Mouse (Mus musculus) limb, embryonic 12.5 days (tissue): ENCODE measurements around the gene Lyrm4. TPM values are rescaled to one million over a fixed set of nuclear protein-coding genes. Genes with fewer than 3 reads are reported as not detected.

ENCODE experiments used
- ATAC-seq: fragments of 200-750 bp; cut with Nextera tagmentation; 2 replicates; pipeline ENCODE4 v1.8.0; 2017; ENCODE audit warnings: low read depth, moderate TSS enrichment; ENCODE audit not compliant: insufficient number of reproducible peaks, insufficient read depth, low FRiP score, low TSS enrichment
- H3K27ac ChIP-seq: fragments of 300-500 bp; sonication (generic); 2 replicates; pipeline ENCODE4 v1.5.1; 2016; ENCODE audit warnings: mild to moderate bottlenecking, moderate library complexity
- H3K27me3 ChIP-seq: fragments of 300-500 bp; sonication (generic); 2 replicates; pipeline ENCODE4 v1.6.1; 2016; ENCODE audit warnings: mild to moderate bottlenecking, moderate library complexity
- H3K36me3 ChIP-seq: fragments of 300-500 bp; sonication (generic); 2 replicates; pipeline ENCODE4 v1.6.1; 2016; ENCODE audit warnings: mild to moderate bottlenecking, moderate library complexity
- H3K4me1 ChIP-seq: fragments of 300-500 bp; sonication (generic); replicated peaks from 2 replicates; pipeline ENCODE4 v1.6.1; 2016
- H3K4me2 ChIP-seq: fragments of 300-500 bp; sonication (generic); 2 replicates; pipeline ENCODE4 v1.6.1; 2016; ENCODE audit warnings: mild to moderate bottlenecking, moderate library complexity
- H3K4me3 ChIP-seq: fragments of 300-500 bp; sonication (generic); replicated peaks from 2 replicates; pipeline ENCODE4 v1.5.1; 2016; ENCODE audit warnings: mild to moderate bottlenecking
- H3K9ac ChIP-seq: fragments of 300-500 bp; sonication (generic); replicated peaks from 2 replicates; pipeline ENCODE4 v1.6.1; 2016; ENCODE audit warnings: mild to moderate bottlenecking, moderate library complexity
- H3K9me3 ChIP-seq: fragments of 300-500 bp; sonication (generic); 2 replicates; pipeline ENCODE4 v1.6.1; 2016; ENCODE audit warnings: mild to moderate bottlenecking, moderate library complexity
- WGBS: fragments of 180-500 bp; shearing (Covaris S2); methylation state at CpG from one replicate; pipeline ENCODE4 v1.1.7; 2016; 5-methylcytosine and 5-hydroxymethylcytosine counted together
- polyA plus RNA-seq: library from polyadenylated mRNA; unstranded; fragments of >200 nt; fragmentation: Nextera tagmentation; extraction: Ambion mirVana; gene quantifications from 2 replicates; pipeline ENCODE4 v1.2.1, GENCODE M21; 2016

Lyrm4 gene
- polyA plus RNA-seq, 1 experiment from 2014 or later: 21.0 TPM

- WGBS: 65% methylated on average over 12 of the region's 12 CpGs
- Histone ChIP-seq H3K36me3 (no peaks in the 10 kb centered on the region), H3K4me2 (no peak overlapping the region), H3K4me1 (no peaks in the 10 kb centered on the region), H3K9ac (no peak overlapping the region), H3K9me3 (no peaks in the 10 kb centered on the region), H3K27ac (no peak overlapping the region), H3K27me3 (no peaks in the 10 kb centered on the region), H3K4me3 (no peak overlapping the region)
- ATAC-seq: no peak; the same call in 1 of the 2 replicates
Observed at GRCm38 (mm10) chr13:35959391-35960067, 157.8 kb downstream of the Lyrm4 start.

- H3K4me2 ChIP-seq: no peak within 1 kb of the TSS
- WGBS: 100% methylated on average over 1 of the region's 1 CpGs
Observed at GRCm38 (mm10) chr13:35958539-35958938, 158.8 kb downstream of the Lyrm4 start, which contains the start of gene Ppp1r3g. Gene Ppp1r3g, plus strand, starts transcription at chr13:35958839.

GRCm38 (mm10) chr13:35949814-35950455, 167.4 kb downstream of the Lyrm4 start:
- H3K4me1 ChIP-seq: peaks cover 15% of the 10 kb centered on the region; the same call in 1 of the 2 replicates
- no peak overlapping the region for H3K4me3 ChIP-seq
- 79% methylated on average over 17 of the region's 17 CpGs for WGBS
- peaks cover 5% of the 10 kb centered on the region; the same call in 1 of the 2 replicates for H3K27me3 ChIP-seq
- no peaks in the 10 kb centered on the region for H3K36me3 ChIP-seq
- H3K4me2 ChIP-seq: no peak overlapping the region
- H3K9ac ChIP-seq: no peak overlapping the region
- no peak for ATAC-seq
- H3K9me3 ChIP-seq: no peaks in the 10 kb centered on the region; the same call in 1 of the 2 replicates
- no peak overlapping the region for H3K27ac ChIP-seq

More at GRCm38 (mm10) chr13:35958539-35958938, 158.8 kb downstream of the Lyrm4 start, which contains the start of gene Ppp1r3g:
- Histone ChIP-seq H3K27ac (no peak within 1 kb of the TSS), H3K4me3 (no peak within 1 kb of the TSS), H3K9ac (no peak within 1 kb of the TSS), H3K36me3 (no peaks in the 10 kb centered on the region), H3K27me3 (no peaks in the 10 kb centered on the region), H3K4me1 (no peaks in the 10 kb centered on the region), H3K9me3 (no peaks in the 10 kb centered on the region)
- ATAC-seq: no peak

- no peak for ATAC-seq
- peaks cover 15% of the 10 kb centered on the region; the same call in 1 of the 2 replicates for H3K4me1 ChIP-seq
- H3K27me3 ChIP-seq: peaks cover 5% of the 10 kb centered on the region; the same call in 1 of the 2 replicates
- H3K9me3 ChIP-seq: no peaks in the 10 kb centered on the region; the same call in 1 of the 2 replicates
- no peak overlapping the region for H3K4me2 ChIP-seq
- H3K9ac ChIP-seq: no peak overlapping the region
- no peak overlapping the region for H3K27ac ChIP-seq
- no peak overlapping the region for H3K4me3 ChIP-seq
- WGBS: 21% methylated on average over 14 of the region's 14 CpGs
- no peaks in the 10 kb centered on the region for H3K36me3 ChIP-seq
Observed at GRCm38 (mm10) chr13:35947354-35948000, 169.8 kb downstream of the Lyrm4 start.

GRCm38 (mm10) chr13:35946659-35947353, 170.5 kb downstream of the Lyrm4 start:
- no peak for ATAC-seq
- no peak overlapping the region for H3K27ac ChIP-seq
- H3K9ac ChIP-seq: no peak overlapping the region
- peaks cover 5% of the 10 kb centered on the region; the same call in 1 of the 2 replicates for H3K27me3 ChIP-seq
- 71% methylated on average over 20 of the region's 20 CpGs for WGBS
- H3K36me3 ChIP-seq: no peaks in the 10 kb centered on the region
- H3K4me1 ChIP-seq: peaks cover 15% of the 10 kb centered on the region; the same call in 1 of the 2 replicates
- H3K9me3 ChIP-seq: no peaks in the 10 kb centered on the region; the same call in 1 of the 2 replicates
- no peak overlapping the region for H3K4me2 ChIP-seq
- H3K4me3 ChIP-seq: no peak overlapping the region

GRCm38 (mm10) chr13:35940934-35941333, 176.4 kb downstream of the Lyrm4 start:
- 79% methylated on average over 5 of the region's 5 CpGs for WGBS

GRCm38 (mm10) chr13:35939871-35940665, 177.3 kb downstream of the Lyrm4 start:
- ATAC-seq: no peak
- H3K4me3 ChIP-seq: no peak overlapping the region
- no peaks in the 10 kb centered on the region for H3K4me1 ChIP-seq
- no peaks in the 10 kb centered on the region for H3K36me3 ChIP-seq
- no peaks in the 10 kb centered on the region for H3K27me3 ChIP-seq
- no peak overlapping the region for H3K9ac ChIP-seq
- WGBS: 60% methylated on average over 18 of the region's 18 CpGs
- H3K9me3 ChIP-seq: peaks cover 2% of the 10 kb centered on the region; the same call in 1 of the 2 replicates
- H3K4me2 ChIP-seq: no peak overlapping the region
- no peak overlapping the region for H3K27ac ChIP-seq

More at GRCm38 (mm10) chr13:35940934-35941333, 176.4 kb downstream of the Lyrm4 start:
- no peak overlapping the region for H3K4me2 ChIP-seq
- H3K9ac ChIP-seq: no peak overlapping the region
- no peak overlapping the region for H3K4me3 ChIP-seq
- H3K9me3 ChIP-seq: no peaks in the 10 kb centered on the region
- H3K36me3 ChIP-seq: no peaks in the 10 kb centered on the region
- no peaks in the 10 kb centered on the region for H3K4me1 ChIP-seq
- H3K27me3 ChIP-seq: no peaks in the 10 kb centered on the region
- no peak overlapping the region for H3K27ac ChIP-seq
- no peak for ATAC-seq

- H3K9ac ChIP-seq: no peak overlapping the region
- H3K9me3 ChIP-seq: peaks cover 9% of the 10 kb centered on the region; the same call in 1 of the 2 replicates
- ATAC-seq: no peak
- H3K4me3 ChIP-seq: no peak overlapping the region
- H3K4me1 ChIP-seq: no peaks in the 10 kb centered on the region
- H3K4me2 ChIP-seq: no peak overlapping the region
- no peak overlapping the region for H3K27ac ChIP-seq
- H3K36me3 ChIP-seq: no peaks in the 10 kb centered on the region
- H3K27me3 ChIP-seq: no peaks in the 10 kb centered on the region
- WGBS: 68% methylated on average over 2 of the region's 2 CpGs
Observed at GRCm38 (mm10) chr13:35937991-35938390, 179.3 kb downstream of the Lyrm4 start.
